Mouse (Mus musculus) lung, adult 2 months (tissue): Measurements from ENCODE around the gene Cipc. TPM values are rescaled to one million over a fixed set of nuclear protein-coding genes. Genes with fewer than 3 reads are reported as not detected.

ENCODE experiments used
- DNase-seq: peaks from one replicate; pipeline ENCODE4 v3.0.0; 2022
- H3K4me1 ChIP-seq: fragments of 200-500 bp; 2 replicates; pipeline ENCODE4 v1.6.1; 2011; ENCODE audit warnings: low read length; ENCODE audit not compliant: control insufficient read depth, insufficient read depth
- H3K4me3 ChIP-seq: fragments of 200-500 bp; replicated peaks from 2 replicates; pipeline ENCODE3; 2011; ENCODE audit warnings: low read depth, mild to moderate bottlenecking, control low read depth, low read length; ENCODE audit errors: extremely low read depth
- CTCF ChIP-seq: fragments of 200-500 bp; IDR thresholded peaks from 2 replicates; pipeline ENCODE4 v1.5.1; 2011; ENCODE audit warnings: mild to moderate bottlenecking, low read length, control low read depth; ENCODE audit not compliant: insufficient read depth
- POLR2A ChIP-seq: fragments of 200-500 bp; IDR thresholded peaks from 2 replicates; pipeline ENCODE4 v1.6.1; 2011; ENCODE audit warnings: low read depth, mild to moderate bottlenecking, control low read depth, low read length, borderline replicate concordance; ENCODE audit errors: extremely low read depth
- WGBS: fragments of 180-500 bp; shearing (Covaris S2); methylation state at CpG from one replicate; pipeline ENCODE4 v1.1.7; 2018; 5-methylcytosine and 5-hydroxymethylcytosine counted together
- polyA plus RNA-seq: library from polyadenylated mRNA; depleted of rRNA; stranded (reverse); fragments of >200 nt; gene quantifications from 2 replicates; pipeline ENCODE4 v1.2.3, GENCODE M21; 2012

Gene Cipc
- polyA plus RNA-seq, 1 experiment, result 27.2 TPM

DNA sequence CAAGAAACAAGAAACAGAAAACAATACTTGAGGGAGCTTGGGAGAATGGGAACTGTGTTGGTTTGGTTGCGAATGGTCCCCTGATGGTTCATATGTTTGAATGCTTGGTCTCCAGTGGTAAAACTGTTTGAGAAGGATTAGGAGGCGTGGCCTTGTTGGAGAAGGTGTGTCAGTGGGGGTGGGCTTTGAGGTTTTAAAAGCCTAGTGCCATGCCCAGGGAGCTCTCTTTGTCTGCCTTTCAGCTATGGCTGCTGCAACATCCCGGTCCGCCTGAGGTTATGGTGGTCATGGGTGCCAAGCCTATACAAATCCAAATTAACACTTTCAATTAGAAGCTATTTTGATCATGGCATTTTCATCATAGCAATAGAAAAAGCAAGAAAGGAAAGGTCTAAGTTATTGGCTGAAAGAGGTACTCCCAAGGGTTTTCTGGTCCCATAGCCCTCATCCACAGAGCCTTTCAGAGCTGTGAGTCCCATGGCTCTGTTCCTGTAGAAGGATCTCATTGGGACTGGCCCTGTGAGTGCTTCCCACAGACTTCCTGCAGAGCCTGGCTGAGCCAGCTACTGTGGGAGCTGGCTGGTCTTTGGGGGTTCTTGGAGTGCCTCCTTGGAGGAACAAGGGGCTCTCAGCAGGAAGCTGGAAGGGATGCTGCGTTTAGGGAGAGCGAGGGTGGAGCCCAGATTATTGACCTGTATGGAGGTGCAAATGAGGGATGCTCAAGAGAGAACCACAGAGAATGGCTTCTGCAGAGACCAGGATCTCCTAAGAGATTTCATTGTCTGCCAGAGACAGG lies 15.7 kb upstream of the Cipc start:
- no peak for TF ChIP-seq CTCF
- TF ChIP-seq POLR2A, result no peak
- WGBS, result 80% methylated on average over 6 of the region's 6 CpGs
- no peak for DNase-seq
- Histone ChIP-seq H3K4me1 (peaks cover 23% of the 10 kb centered on the region), H3K4me3 (no peak overlapping the region)

DNA sequence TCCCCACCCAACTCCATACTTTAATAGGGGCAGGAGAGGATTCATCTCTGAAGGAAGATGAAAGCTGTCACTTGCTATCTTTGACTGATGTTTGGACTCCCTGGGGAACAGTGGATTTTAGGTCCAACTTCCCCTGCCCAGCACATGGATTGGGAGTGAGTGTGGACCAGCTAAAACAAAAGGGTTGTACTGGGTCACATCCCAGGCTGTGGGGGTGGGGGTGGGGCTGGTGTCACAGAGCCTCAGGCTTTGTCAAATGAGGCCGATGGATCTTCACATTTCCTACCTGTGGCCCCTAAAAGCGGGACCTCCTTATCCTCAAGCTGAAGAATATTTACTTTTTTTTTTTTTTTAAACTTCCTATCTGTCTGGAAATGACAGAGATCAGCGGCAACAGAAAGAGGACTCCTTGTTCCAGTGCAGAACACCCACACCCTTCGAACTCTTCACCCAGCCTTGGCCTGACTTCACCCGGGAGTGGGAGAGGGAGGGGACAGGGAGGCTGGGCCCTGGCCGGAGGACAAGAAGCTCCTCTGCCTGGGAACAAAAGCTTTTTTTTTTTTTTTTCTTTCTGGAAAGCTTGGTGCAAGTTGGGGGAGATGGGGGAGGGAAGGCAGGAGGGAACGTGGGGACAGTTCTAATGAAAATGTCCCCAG lies 14.8 kb upstream of the Cipc start:
- Histone ChIP-seq H3K4me1 (peaks cover 29% of the 10 kb centered on the region), H3K4me3 (no peak overlapping the region)
- WGBS, result 12% methylated on average over 7 of the region's 7 CpGs
- peak; percentile 32; the same call in 1 of the 2 replicates for TF ChIP-seq POLR2A
- no peak for TF ChIP-seq CTCF
- DNase-seq, result peak; percentile 75

DNA sequence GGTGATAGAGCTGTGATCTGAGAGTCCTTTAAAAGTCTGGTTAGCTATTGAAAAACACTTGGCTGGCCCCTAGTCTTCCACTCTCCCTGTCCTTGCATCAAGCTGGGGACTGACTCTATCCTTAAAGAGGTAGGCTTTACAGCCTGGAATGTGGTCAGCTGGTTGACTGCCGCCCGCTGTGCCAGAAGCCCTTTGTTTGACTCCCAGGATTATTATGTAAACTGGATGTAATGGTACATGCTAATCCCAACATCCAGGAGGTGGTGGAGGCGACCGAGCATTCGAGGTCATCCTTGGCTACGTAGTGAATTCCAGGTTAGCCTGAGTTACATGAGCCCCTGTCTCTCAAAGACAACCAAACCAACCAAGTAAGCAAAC lies 14.3 kb upstream of the Cipc start:
- TF ChIP-seq POLR2A, result no peak; the same call in 1 of the 2 replicates
- TF ChIP-seq CTCF, result no peak
- 14% methylated on average over 6 of the region's 6 CpGs for WGBS
- no peak overlapping the region for H3K4me3 ChIP-seq
- H3K4me1 ChIP-seq, result peaks cover 30% of the 10 kb centered on the region
- DNase-seq, result peak; percentile 60

DNA sequence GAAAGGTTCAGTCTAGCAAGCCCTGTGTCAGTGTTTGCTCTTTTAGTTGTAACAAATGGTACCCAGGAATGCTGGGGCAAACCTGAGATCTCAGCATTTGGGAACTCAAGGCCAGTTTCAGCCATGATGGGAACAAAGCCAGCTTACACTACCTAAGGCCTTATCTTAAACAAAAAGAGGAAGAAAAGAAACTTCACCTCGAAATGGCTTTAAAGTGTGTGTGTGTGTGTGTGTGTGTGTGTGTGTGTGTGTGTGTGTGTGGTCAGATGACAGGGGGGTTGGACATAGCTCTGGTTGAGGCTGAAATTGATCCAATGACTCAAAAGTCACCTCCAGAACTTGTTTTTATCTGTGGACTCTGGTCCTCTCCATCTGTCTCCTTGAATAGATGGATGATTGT lies 12.1 kb upstream of the Cipc start:
- H3K4me3 ChIP-seq, result no peak overlapping the region
- peaks cover 30% of the 10 kb centered on the region for H3K4me1 ChIP-seq
- no peak for DNase-seq
- WGBS, result 36% methylated on average over 1 of the region's 1 CpGs
- TF ChIP-seq CTCF (no peak), POLR2A (no peak)

DNA sequence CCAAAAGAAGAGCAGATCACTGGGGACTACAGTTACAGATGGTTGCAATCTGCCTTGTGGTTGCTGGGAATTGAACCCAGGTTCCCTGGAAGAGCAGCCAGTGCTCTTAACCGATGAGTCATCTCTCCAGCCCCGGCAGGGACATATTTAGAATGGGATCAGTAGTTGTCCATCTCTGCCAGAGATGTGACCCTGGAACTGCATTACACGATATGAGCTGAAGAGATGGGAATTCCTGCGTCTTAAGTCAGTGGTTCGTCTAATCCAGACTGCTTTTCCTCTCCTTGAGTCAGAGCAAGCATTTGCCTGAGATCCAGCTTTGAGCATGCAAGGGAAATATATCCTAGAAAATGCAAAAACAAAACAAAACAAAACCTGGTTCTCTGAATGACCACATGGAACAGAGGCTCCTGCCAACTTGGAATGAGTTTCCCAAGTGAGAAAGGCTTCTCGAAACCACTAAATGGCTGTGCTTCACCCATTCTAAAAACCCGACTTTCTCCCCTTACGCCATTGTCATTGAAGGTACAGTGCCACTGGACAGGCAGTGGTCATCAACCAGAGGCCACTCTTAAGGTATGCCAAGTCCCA lies 11.1 kb upstream of the Cipc start:
- DNase-seq, result no peak
- 64% methylated on average over 8 of the region's 8 CpGs for WGBS
- Histone ChIP-seq H3K4me1 (peaks cover 30% of the 10 kb centered on the region), H3K4me3 (no peak overlapping the region)
- TF ChIP-seq POLR2A (no peak), CTCF (no peak)

DNA sequence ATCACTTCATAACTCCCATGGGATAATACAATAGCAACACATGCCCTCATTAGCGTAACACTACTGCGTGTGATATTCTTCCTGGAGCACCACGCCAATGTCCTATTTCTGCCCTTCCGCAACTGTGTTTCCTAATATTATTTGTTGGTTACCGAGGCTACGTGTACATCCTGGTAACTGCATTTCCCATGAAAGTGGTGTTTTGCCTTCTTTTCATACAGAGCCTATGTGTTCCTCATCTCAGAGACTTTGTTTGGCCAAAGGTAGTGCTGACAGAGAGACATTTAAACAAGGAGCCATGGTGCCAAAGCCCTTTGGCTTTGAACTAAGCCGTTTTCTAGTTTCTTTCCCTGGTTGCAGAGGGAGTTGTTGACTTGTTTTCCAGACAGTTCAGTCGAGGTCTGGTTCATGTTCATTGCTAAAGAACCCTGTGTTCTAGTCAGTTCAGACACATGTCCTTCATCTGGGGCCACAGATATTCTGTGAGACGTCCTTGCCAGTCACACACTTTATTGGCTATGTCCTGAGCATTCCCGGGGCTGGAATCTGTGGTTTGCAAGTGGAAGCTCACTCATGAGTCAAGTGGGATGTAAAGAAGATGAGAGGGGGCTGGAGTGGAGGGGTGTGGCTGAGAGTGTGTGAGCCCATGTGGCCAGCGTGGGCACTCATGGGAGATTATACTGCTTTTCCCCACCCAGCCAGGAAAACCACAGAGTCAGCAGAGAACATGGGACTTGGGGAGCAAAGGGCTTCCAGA lies 10.1 kb upstream of the Cipc start:
- TF ChIP-seq CTCF (no peak), POLR2A (no peak)
- no peak overlapping the region for H3K4me3 ChIP-seq
- 43% methylated on average over 11 of the region's 11 CpGs for WGBS
- peaks cover 23% of the 10 kb centered on the region for H3K4me1 ChIP-seq
- no peak for DNase-seq

DNA sequence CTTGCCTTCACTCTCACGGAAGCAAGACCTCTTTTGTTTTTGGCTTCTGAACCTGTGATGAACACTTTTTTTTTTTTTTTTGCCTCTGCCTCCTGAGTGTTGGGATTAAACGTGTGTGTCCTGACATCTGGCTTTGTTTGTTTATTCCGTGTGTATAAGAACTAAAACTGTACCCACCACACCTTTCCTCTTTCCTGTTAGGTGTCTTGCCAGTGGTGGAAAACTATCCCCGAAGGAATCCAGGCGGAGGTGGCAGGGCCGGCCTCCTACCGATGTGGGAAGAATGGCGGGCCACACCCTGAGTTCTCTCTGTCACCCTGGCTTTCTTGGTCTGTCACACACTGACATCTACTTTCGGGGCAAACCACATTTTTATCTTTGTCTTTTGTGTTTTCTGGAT lies 8.3 kb upstream of the Cipc start:
- H3K4me3 ChIP-seq, result no peak overlapping the region
- peaks cover 16% of the 10 kb centered on the region for H3K4me1 ChIP-seq
- WGBS, result 45% methylated on average over 9 of the region's 9 CpGs
- no peak for DNase-seq
- no peak for TF ChIP-seq CTCF
- TF ChIP-seq POLR2A, result no peak

DNA sequence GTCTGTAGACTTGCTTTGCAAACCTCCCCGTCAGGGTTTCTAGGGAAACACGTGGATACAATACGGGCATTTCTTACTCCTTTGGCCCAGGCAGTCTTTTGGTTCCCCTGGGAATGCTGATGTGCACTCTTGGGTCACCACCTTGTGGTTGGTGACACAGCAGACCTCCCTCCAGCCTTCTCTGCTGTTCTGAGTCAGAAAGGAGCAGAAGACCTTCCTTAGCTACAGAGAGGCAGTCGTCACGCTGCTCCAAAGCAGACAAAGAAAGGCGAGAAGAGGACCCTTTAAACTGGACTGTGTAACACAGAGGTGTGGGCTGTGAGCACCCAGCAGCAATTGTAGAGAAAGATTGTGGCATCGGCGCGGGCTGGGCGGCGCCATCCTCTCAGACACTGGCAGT lies 5.7 kb upstream of the Cipc start:
- 60% methylated on average over 11 of the region's 11 CpGs for WGBS
- peak; percentile 45 for DNase-seq
- H3K4me3 ChIP-seq, result no peak overlapping the region
- H3K4me1 ChIP-seq, result peaks cover 23% of the 10 kb centered on the region
- TF ChIP-seq CTCF (no peak), POLR2A (no peak)

DNA sequence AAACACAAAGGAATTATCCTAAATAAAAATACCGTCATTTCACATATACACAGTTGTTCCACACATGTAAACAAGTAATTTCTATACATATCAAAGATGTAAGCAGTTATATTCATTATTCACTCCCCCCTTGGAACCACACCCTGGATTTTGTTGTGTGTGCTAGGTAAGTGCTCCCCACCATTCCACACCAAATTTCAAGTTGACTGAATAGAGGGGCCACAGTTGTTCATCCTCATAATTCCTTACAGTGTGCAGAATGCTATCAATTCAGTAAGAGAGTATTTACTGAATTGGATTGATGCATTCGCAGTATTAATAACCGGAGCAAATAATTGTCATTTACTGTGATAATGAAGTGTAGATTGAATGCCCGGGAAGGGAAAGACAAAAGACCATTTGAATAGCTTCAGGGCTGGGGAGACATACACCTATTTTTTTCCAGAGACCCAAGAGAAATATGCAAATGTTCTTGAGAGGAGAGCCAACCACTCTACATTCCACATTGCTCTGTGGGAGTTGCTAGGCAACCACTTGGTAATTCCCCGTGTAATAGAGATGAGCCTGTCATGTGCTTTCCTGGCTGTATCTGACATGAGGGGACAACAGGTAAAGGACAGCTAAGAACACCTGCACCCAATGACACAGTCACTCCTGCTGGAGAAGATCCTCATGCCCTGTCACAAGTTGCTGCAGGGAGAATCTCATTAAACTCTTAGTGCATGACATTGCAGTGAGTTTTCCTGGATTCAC lies 4.9 kb upstream of the Cipc start:
- DNase-seq, result peak; percentile 25
- Histone ChIP-seq H3K4me3 (no peak overlapping the region), H3K4me1 (peaks cover 18% of the 10 kb centered on the region)
- 47% methylated on average over 5 of the region's 5 CpGs for WGBS
- TF ChIP-seq CTCF, result no peak
- TF ChIP-seq POLR2A, result no peak
